Mouse (Mus musculus): ENCODE measurements around the gene Npw. TPM values are rescaled to one million over a fixed set of nuclear protein-coding genes. Genes with fewer than 3 reads are reported as not detected.

The Npw gene
- polyA plus RNA-seq, 1 experiment from 2014 or later: not detected

GRCm38 (mm10) chr17:24647493-24647892, 10.8 kb downstream of the Npw start:
- Histone ChIP-seq H3K27me3 (replicated peaks) (peaks cover 25% of the 10 kb centered on the region), H3K9ac (0 out of 2 replicates have a peak overlapping the region, but pooled peaks have one; percentile 26), H3K9me3 (no peaks in the 10 kb centered on the region), H3K4me3 (no peak overlapping the region), H3K27ac (no peak overlapping the region), H3K4me2 (replicated peaks) (peak overlapping the region; percentile 18; the same call in 1 of the 2 replicates), H3K36me3 (no peaks in the 10 kb centered on the region), H3K4me1 (peaks cover 21% of the 10 kb centered on the region)
- no peak for ATAC-seq (ENCODE audit: low FRiP score, low read depth)
- 80% methylated on average over 11 of the region's 11 CpGs for WGBS

GRCm38 (mm10) chr17:24646381-24646780, 11.9 kb downstream of the Npw start:
- Histone ChIP-seq H3K36me3 (no peaks in the 10 kb centered on the region), H3K9me3 (no peaks in the 10 kb centered on the region), H3K9ac (no peak overlapping the region), H3K27me3 (replicated peaks) (peaks cover 25% of the 10 kb centered on the region), H3K4me2 (replicated peaks) (no peak overlapping the region), H3K4me3 (no peak overlapping the region), H3K27ac (no peak overlapping the region), H3K4me1 (peaks cover 21% of the 10 kb centered on the region)
- ATAC-seq (ENCODE audit: low FRiP score, low read depth): no peak
- 89% methylated on average over 4 of the region's 4 CpGs for WGBS

GRCm38 (mm10) chr17:24645916-24646315, 12.3 kb downstream of the Npw start:
- no peak overlapping the region for H3K27ac ChIP-seq

DNA sequence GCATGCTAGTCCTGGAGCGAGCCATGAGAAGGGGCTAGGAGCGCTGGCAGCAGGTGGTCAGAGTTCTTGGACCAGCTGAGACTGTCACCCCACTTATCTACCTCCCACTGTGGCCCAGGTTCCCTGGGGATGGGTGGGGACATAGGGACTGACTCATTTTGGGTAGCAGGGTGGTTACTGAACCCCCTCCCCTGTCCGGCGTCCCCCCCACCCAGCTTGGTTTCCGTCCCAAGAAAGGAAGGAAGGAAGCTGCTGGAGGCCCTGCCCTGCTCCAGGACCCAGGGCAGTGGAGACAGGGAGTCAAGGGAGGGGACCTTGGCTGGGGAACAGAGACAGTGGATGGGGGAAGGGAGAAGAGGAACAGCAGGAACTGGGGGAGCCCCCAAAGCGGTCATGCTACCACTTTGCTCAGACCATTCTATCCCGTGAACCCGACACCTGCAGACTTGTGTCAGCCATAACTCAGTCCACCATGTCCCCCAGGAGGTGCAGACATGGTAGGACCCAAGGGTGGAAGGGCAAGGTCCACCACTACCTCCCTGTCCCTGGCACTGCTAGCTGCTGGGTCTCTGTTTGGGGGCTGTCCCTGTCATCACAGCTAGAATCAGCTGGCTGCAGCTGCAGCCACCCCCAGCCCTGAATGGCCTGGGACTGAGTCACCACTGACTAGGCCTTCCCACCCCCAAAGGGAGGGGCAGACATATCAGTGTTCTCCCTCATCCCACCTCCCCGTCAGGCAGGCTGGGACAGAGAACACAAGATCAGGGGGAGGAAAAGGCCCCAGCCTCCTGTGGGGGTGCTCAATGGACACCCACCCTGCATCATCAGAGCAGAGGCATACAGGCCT, 13.2 kb downstream of the Npw start:
- peaks cover 17% of the 10 kb centered on the region for H3K27me3 ChIP-seq (replicated peaks)
- H3K9me3 ChIP-seq: no peaks in the 10 kb centered on the region
- no peak overlapping the region for H3K9ac ChIP-seq
- H3K36me3 ChIP-seq: no peaks in the 10 kb centered on the region
- H3K4me3 ChIP-seq: no peak overlapping the region
- H3K4me2 ChIP-seq (replicated peaks): peak overlapping the region; percentile 24; the same call in 1 of the 2 replicates
- peaks cover 18% of the 10 kb centered on the region for H3K4me1 ChIP-seq
- ATAC-seq (ENCODE audit: low FRiP score, low read depth): no peak
- no peak overlapping the region for H3K27ac ChIP-seq
- WGBS: 84% methylated on average over 9 of the region's 9 CpGs

More at GRCm38 (mm10) chr17:24645916-24646315, 12.3 kb downstream of the Npw start:
- H3K9ac ChIP-seq: no peak overlapping the region
- H3K36me3 ChIP-seq: no peaks in the 10 kb centered on the region
- no peak overlapping the region for H3K4me2 ChIP-seq (replicated peaks)
- H3K4me3 ChIP-seq: no peak overlapping the region
- H3K9me3 ChIP-seq: no peaks in the 10 kb centered on the region
- 85% methylated on average over 3 of the region's 3 CpGs for WGBS
- ATAC-seq (ENCODE audit: low FRiP score, low read depth): no peak
- peaks cover 21% of the 10 kb centered on the region for H3K4me1 ChIP-seq
- H3K27me3 ChIP-seq (replicated peaks): peaks cover 25% of the 10 kb centered on the region

DNA sequence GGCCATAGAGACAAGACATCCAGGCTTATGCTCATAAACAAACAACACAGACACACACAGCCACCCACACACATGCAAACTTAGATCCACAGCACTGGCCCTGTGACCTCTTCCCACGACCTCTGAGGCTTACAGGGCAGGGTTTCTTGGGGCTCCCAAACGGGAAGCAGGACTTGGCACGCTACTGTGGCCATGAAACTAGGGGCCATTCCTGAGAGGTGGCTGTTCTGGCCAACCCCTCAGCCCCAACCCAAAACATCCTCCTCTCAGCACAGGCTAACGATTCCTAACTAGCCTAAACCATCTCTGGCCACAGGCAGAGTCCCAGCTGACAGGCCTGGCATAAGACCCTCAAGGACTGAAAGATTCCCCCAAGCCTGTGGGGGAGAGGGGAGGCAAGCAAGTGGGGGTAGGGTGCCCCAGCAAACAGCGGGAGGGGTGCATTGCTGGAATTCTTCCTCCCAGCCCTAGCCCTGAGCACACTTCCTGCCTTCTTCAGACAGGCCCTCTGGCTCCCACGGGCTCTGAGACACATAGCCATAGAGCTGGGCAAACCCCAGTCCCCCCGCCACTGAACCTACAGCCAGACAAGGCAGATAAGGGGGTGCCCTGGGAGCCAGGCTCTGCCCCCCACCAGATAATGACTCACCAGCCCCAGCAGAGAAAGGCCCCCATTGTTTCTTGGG, 14.1 kb downstream of the Npw start:
- no peak overlapping the region for H3K27ac ChIP-seq
- peaks cover 12% of the 10 kb centered on the region for H3K4me1 ChIP-seq
- peak overlapping the region; percentile 24 for H3K4me2 ChIP-seq (replicated peaks)
- ATAC-seq (ENCODE audit: low FRiP score, low read depth): no peak
- WGBS: 45% methylated on average over 7 of the region's 7 CpGs
- no peaks in the 10 kb centered on the region for H3K36me3 ChIP-seq
- peaks cover 9% of the 10 kb centered on the region for H3K27me3 ChIP-seq (replicated peaks)
- no peak overlapping the region for H3K4me3 ChIP-seq
- H3K9ac ChIP-seq: 0 out of 2 replicates have a peak overlapping the region, but pooled peaks have one; percentile 8
- no peaks in the 10 kb centered on the region for H3K9me3 ChIP-seq

DNA sequence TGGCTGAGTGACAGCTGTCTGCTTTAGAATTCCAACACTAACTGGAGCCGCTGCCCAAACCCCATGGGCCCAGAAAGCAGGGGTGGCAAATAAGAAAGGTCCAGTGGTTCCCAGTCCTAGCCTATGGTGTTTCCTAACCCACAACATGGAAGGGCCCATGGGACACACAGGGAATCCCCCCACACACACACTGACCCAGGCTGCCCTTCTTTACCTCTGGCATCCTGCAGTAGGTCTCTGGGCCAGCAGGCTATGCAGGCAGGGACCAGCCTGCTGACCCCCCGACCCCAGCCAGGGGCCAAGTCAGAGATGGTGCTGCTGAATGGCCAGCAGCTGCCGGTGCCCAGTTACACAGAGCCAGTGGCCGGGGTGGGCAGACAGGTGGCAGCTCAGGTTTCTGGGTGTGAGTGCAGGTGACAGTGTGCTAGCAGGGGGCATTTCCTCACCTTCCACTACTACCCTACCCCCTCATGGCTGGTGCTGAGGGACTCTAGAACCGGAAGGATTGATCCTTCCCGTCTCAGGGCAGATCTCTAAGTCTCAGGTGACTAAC, 15.4 kb downstream of the Npw start:
- Histone ChIP-seq H3K9ac (no peak overlapping the region), H3K36me3 (no peaks in the 10 kb centered on the region), H3K27ac (no peak overlapping the region), H3K9me3 (no peaks in the 10 kb centered on the region), H3K4me1 (peaks cover 12% of the 10 kb centered on the region), H3K4me3 (no peak overlapping the region), H3K27me3 (replicated peaks) (peaks cover 4% of the 10 kb centered on the region; the same call in 1 of the 2 replicates), H3K4me2 (replicated peaks) (no peak overlapping the region)
- WGBS: 74% methylated on average over 6 of the region's 6 CpGs
- ATAC-seq (ENCODE audit: low FRiP score, low read depth): no peak

GRCm38 (mm10) chr17:24641944-24642343, 16.3 kb downstream of the Npw start:
- no peak for ATAC-seq (ENCODE audit: low FRiP score, low read depth)
- 90% methylated on average over 14 of the region's 14 CpGs for WGBS
- Histone ChIP-seq H3K9me3 (no peaks in the 10 kb centered on the region), H3K4me3 (no peak overlapping the region), H3K4me1 (peaks cover 12% of the 10 kb centered on the region), H3K27ac (no peak overlapping the region), H3K9ac (no peak overlapping the region), H3K4me2 (replicated peaks) (no peak overlapping the region), H3K27me3 (replicated peaks) (no peaks in the 10 kb centered on the region), H3K36me3 (no peaks in the 10 kb centered on the region)

- H3K4me3 ChIP-seq: no peak overlapping the region
Observed at GRCm38 (mm10) chr17:24640581-24640980, 17.7 kb downstream of the Npw start.

DNA sequence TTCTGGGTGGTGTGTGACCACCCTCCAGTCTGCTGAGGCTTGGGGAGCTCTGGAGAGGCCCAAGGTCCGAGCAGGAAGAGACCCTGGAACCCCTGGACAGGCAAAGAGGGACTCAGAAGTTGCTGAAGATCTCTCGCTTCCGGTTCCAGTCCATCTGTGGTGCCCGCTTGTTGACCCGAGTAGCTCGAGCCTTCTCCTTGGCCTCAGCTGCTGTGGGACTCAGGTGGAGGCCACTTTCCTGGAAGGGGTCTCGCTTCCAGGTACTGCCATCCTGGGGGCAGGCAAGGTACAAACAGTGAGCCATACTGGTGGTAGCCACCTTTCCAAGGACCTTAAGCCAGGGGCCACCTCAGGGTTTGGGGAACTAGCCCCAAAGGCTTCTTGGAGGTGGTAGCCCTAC, 18.1 kb downstream of the Npw start:
- H3K4me1 ChIP-seq: peaks cover 12% of the 10 kb centered on the region
- no peak overlapping the region for H3K9ac ChIP-seq
- no peaks in the 10 kb centered on the region for H3K9me3 ChIP-seq
- 83% methylated on average over 7 of the region's 7 CpGs for WGBS
- no peak overlapping the region for H3K4me3 ChIP-seq
- no peaks in the 10 kb centered on the region for H3K27me3 ChIP-seq (replicated peaks)
- no peak overlapping the region for H3K27ac ChIP-seq
- no peak overlapping the region for H3K4me2 ChIP-seq (replicated peaks)
- no peak for ATAC-seq (ENCODE audit: low FRiP score, low read depth)
- no peaks in the 10 kb centered on the region for H3K36me3 ChIP-seq

More at GRCm38 (mm10) chr17:24640581-24640980, 17.7 kb downstream of the Npw start:
- no peak overlapping the region for H3K4me2 ChIP-seq (replicated peaks)
- H3K9me3 ChIP-seq: no peaks in the 10 kb centered on the region
- H3K4me1 ChIP-seq: peaks cover 12% of the 10 kb centered on the region
- H3K9ac ChIP-seq: no peak overlapping the region
- no peak overlapping the region for H3K27ac ChIP-seq
- no peaks in the 10 kb centered on the region for H3K27me3 ChIP-seq (replicated peaks)
- 91% methylated on average over 15 of the region's 15 CpGs for WGBS
- H3K36me3 ChIP-seq: no peaks in the 10 kb centered on the region
- ATAC-seq (ENCODE audit: low FRiP score, low read depth): no peak

DNA sequence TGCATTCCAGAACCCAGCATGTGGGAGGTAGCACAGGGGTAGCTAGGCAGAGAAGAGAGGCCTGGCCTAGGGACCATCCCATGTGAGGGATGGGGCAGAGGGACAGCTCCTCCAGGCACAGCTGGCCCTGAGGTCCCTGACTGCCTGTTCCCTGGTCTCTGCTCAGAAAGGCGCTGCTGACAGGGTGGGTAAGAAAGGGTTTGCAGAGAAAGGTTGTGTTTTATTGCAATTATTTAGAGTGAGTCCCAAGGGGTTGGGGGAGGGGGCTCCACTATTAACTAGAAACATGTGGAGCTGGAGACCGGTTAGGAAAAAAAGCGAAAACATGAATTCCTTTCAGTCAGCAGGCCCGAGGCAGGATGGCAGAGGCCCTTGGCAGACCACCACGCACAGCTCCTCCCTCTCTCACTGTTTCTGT, 18.7 kb downstream of the Npw start:
- Histone ChIP-seq H3K9ac (no peak overlapping the region), H3K27ac (0 out of 2 replicates have a peak overlapping the region, but pooled peaks have one; percentile 21)

DNA sequence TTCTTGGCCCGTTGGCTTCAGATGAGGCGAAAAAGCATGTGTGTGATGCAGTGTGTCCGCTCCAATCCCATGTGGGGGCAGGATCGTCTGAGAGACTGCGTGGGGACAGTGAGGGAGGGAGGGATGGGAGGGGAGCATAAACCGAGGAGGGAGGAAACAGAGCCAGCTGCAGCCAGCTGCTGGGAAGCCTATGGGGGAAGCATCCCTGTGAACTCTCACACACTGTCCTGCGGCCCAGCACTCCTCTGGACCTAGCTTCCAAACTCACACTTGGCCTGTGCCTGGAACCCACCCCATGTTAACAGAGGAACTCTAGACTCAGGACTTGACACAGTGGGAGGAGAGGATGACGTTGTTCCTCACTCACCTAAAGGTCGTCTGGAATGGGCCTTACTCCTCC, 19.4 kb downstream of the Npw start:
- Histone ChIP-seq H3K27me3 (replicated peaks) (no peaks in the 10 kb centered on the region), H3K4me3 (no peak overlapping the region), H3K36me3 (no peaks in the 10 kb centered on the region), H3K4me1 (peaks cover 7% of the 10 kb centered on the region), H3K4me2 (replicated peaks) (no peak overlapping the region), H3K9me3 (no peaks in the 10 kb centered on the region), H3K27ac (0 out of 2 replicates have a peak overlapping the region, but pooled peaks have one; percentile 21), H3K9ac (no peak overlapping the region)
- 68% methylated on average over 9 of the region's 9 CpGs for WGBS
- ATAC-seq (ENCODE audit: low FRiP score, low read depth): no peak

More for the DNA sequence above, 18.7 kb downstream of the Npw start:
- ATAC-seq (ENCODE audit: low FRiP score, low read depth): no peak
- no peak overlapping the region; the same call in 1 of the 2 replicates for H3K4me3 ChIP-seq
- peaks cover 12% of the 10 kb centered on the region for H3K4me1 ChIP-seq
- H3K36me3 ChIP-seq: no peaks in the 10 kb centered on the region
- no peaks in the 10 kb centered on the region for H3K9me3 ChIP-seq
- H3K27me3 ChIP-seq (replicated peaks): no peaks in the 10 kb centered on the region
- H3K4me2 ChIP-seq (replicated peaks): peak overlapping the region; percentile 28; the same call in 1 of the 2 replicates
- 83% methylated on average over 5 of the region's 5 CpGs for WGBS

DNA sequence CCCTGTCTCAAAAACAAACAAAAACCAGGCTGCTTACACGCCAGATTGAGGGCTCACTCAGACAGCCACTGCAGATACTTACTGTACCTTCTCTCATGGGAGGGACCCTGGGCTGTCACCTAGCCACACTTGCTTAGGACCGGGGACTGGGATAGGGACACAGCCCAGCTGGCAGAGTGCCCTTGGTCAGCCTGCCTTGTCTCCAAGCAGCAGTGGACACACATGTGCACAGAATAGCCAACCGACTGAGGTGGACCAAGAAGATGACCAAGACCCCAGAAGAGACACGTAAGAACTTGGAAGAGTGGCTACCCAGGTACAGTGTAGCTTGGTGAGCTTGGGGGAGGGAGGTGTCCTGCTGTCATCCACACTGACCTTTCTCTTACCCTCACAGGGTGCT, 20.0 kb downstream of the Npw start:
- no peak for ATAC-seq (ENCODE audit: low FRiP score, low read depth)
- no peaks in the 10 kb centered on the region for H3K27me3 ChIP-seq (replicated peaks)
- H3K9me3 ChIP-seq: no peaks in the 10 kb centered on the region
- no peak overlapping the region for H3K9ac ChIP-seq
- H3K27ac ChIP-seq: no peak overlapping the region
- 94% methylated on average over 4 of the region's 4 CpGs for WGBS
- peaks cover 5% of the 10 kb centered on the region for H3K4me1 ChIP-seq
- H3K4me3 ChIP-seq: no peak overlapping the region
- H3K4me2 ChIP-seq (replicated peaks): no peak overlapping the region
- H3K36me3 ChIP-seq: no peaks in the 10 kb centered on the region

All from neural tube, embryonic 12.5 days (tissue).